Mouse (Mus musculus) retina, embryonic 14.5 days (tissue): Measurements from ENCODE around the gene Pcx.
A peak's percentile ranks its signal among the peaks of the same experiment; 100 is the strongest.

Experiments used
- DNase-seq: peaks from one replicate; pipeline ENCODE4 v3.0.0-alpha.2; 2015; ENCODE audit warnings: low spot score

The Pcx gene

GRCm38 (mm10) chr19:4496535-4497262 is 13.6 kb upstream of the Pcx start:
- no peak for DNase-seq

GRCm38 (mm10) chr19:4497263-4497973 is 12.9 kb upstream of the Pcx start:
- DNase-seq: peak; percentile 95

- no peak for DNase-seq
Observed at GRCm38 (mm10) chr19:4498062-4498933, 12.0 kb upstream of the Pcx start, which contains the start of gene 2010003K11Rik. TSS of gene 2010003K11Rik (minus strand) at chr19:4498583.

GRCm38 (mm10) chr19:4502701-4503100 is 7.6 kb upstream of the Pcx start:
- no peak for DNase-seq

GRCm38 (mm10) chr19:4504830-4505229 is 5.4 kb upstream of the Pcx start:
- DNase-seq: no peak

- DNase-seq: no peak
Observed at GRCm38 (mm10) chr19:4507746-4508145, 2.5 kb upstream of the Pcx start.

- DNase-seq: no peak
Observed at GRCm38 (mm10) chr19:4511116-4511841, 1.0 kb downstream of the Pcx start.

- DNase-seq: no peak
Observed at GRCm38 (mm10) chr19:4513236-4513858, 3.1 kb downstream of the Pcx start.

- DNase-seq: no peak
Observed at GRCm38 (mm10) chr19:4515746-4516145, 5.5 kb downstream of the Pcx start.

- no peak for DNase-seq
Observed at GRCm38 (mm10) chr19:4516288-4516687, 6.0 kb downstream of the Pcx start.

- no peak for DNase-seq
Observed at GRCm38 (mm10) chr19:4517483-4517882, 7.2 kb downstream of the Pcx start.

GRCm38 (mm10) chr19:4521426-4522050 is 11.3 kb downstream of the Pcx start:
- no peak for DNase-seq

- DNase-seq: no peak
Observed at GRCm38 (mm10) chr19:4534646-4535045, 24.4 kb downstream of the Pcx start.

- no peak for DNase-seq
Observed at GRCm38 (mm10) chr19:4535922-4536321, 25.6 kb downstream of the Pcx start.

- DNase-seq: no peak
Observed at GRCm38 (mm10) chr19:4536606-4537005, 26.3 kb downstream of the Pcx start.

- no peak for DNase-seq
Observed at GRCm38 (mm10) chr19:4540263-4540662, 30.0 kb downstream of the Pcx start.

GRCm38 (mm10) chr19:4540992-4541391 is 30.7 kb downstream of the Pcx start:
- no peak for DNase-seq

- no peak for DNase-seq
Observed at GRCm38 (mm10) chr19:4542081-4542480, 31.8 kb downstream of the Pcx start.

GRCm38 (mm10) chr19:4545091-4545490 is 34.8 kb downstream of the Pcx start:
- DNase-seq: no peak

GRCm38 (mm10) chr19:4545841-4546240 is 35.6 kb downstream of the Pcx start:
- no peak for DNase-seq

GRCm38 (mm10) chr19:4547801-4548200 is 37.5 kb downstream of the Pcx start:
- no peak for DNase-seq
